Mouse (Mus musculus) right cerebral cortex, postnatal 4 days (tissue): Measurements from ENCODE around the gene Bicdl1.

Experiments
- DNase-seq: peaks from one replicate; pipeline ENCODE4 v3.0.0-alpha.2; 2022

Bicdl1 gene

DNA sequence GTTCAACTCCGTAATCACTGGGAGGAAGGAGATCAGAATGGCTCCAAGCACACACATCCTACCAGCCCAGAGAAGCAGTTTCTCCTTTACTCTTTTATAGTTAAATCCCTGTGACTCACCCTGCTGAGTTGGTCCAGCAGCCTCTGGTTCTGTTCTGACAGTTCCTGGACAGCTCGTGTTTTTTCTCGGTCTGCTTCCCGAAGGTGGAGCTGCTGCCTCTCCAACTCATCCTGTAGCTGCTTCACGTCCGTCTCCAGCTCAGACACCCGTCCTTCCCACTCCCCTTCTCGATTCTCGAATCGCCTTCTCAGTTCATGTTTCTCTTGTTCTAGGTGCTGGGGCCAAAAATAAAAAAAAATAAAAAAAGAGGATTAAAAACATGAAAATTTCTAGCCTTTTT is 7.0 kb downstream of the Bicdl1 start:
- DNase-seq: no peak

DNA sequence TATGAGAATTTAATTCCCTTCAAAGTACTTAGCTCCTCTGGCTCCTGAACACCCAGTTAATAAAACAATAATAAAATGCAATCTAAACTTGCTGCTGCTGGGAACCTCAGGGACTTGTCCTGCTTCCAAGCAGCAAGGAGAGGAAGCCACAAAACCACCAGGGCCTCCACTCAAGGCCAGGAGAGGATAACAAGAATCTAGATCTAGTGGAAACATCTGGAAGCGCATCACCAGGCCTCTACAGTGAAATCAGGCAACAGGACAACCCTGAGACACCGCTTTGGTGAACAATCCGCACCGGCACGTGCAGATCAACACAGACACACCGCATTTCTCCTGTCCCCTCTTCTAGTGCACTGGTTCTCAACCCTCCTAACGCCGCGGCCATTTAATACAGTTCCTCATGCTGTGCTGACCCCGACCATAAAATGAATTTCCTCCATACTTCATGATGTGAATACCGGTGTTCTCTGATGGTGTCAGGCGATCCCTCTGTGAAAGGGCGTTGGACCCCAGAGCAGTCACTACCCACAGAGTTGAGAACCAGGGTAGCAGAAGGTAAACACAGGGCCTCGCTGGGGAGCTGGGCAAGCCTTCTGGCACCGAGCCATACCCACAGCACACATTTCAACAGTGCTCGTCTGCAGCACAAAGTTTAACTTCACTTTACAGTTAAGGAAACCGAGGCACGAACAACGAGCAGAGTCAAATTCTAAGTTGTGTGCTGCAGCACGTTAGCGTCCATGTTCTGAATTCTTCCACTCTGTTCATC is 9.0 kb downstream of the Bicdl1 start:
- no peak for DNase-seq

DNA sequence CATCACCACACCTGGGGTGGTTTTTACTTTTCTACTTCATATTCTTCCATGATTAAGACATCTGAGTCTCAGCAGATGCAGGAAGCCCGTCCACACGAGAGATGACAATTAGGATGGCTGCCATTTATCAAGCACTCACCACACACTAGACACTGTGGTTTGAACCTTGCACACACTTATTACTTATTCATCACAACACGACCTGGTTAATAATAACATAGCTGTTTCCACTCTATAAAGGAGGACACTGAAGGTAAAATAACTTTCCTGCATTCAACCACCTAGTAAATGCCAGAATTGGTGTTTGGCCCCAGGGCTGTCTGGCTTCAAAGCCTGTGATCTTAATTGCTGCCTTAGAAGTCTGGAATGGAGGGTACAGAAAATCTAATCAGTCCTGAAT is 10.7 kb downstream of the Bicdl1 start:
- no peak for DNase-seq

DNA sequence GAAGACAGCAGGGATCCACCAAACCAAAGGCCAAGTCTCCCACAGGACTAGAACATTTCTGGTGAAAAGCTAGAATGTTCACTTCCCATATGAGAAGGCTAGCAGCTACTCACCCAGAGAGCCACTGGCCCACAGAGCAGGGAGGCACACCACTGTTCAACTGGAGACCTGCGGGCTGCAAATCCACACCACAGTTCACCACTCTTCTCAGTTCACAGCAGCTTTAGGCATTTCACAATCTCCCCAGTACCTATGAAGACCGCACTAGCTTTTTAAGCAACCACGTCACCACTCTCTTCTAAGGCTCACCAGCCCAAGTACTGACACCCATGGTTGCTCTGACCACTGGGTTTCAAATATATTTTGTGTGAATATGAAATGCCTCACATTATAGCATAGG is 13.7 kb downstream of the Bicdl1 start:
- no peak for DNase-seq

DNA sequence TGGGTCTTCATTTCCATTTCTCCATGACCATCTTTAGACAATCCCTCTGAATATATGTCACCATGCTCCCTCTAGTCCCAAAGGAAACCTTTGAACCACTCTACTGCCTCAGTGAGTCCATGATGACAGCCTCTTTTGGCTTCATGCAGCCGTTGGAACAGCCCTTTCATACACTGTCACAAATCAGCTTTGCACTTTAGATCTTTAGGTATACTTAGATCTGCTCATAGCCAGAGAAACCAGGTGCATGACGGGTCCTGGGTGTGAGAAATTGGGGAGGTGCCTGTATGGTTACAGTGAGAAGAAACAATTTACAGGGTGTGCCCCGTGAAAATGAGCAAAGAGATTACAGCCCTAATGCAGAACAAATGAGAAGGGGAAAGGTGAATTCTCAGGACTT is 14.3 kb downstream of the Bicdl1 start:
- no peak for DNase-seq

DNA sequence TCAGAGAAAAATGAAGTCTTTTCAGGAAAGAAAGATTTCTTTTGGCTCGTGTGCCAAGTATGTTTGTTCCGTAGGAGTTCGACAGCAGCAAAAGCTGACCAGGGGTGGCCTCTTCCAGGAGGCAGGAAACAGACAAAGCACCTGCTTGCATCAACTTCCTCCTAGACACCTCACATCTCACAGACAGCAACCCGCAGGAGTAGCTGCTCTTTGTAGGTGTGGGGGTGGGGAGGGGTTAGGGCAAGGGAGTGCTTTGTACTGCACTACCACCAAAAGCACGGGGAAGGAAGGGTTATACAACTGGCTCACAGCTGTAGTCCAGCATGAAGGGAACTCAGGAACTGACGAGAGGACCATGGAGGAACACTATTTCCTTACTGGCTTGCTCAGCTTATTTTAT is 15.0 kb downstream of the Bicdl1 start:
- DNase-seq: no peak

DNA sequence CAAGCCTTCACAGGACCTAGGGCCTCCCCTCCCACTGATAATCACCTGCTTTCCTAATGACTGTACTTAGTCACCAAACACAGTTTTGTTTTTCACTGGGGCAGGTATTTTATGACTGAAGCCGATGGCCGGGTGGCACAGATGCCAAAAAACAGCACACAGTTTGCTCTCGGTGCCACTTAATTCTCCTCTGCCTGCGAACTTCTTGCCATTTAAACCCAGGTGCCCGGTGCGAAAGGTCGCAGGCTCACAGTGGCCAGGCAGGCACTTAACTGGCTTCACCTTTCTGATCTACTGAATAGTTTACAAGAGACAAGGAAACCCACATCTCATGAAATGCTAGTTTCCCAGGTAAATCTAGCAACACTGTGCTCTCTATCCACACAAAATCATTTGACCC is 16.7 kb downstream of the Bicdl1 start:
- DNase-seq: no peak

DNA sequence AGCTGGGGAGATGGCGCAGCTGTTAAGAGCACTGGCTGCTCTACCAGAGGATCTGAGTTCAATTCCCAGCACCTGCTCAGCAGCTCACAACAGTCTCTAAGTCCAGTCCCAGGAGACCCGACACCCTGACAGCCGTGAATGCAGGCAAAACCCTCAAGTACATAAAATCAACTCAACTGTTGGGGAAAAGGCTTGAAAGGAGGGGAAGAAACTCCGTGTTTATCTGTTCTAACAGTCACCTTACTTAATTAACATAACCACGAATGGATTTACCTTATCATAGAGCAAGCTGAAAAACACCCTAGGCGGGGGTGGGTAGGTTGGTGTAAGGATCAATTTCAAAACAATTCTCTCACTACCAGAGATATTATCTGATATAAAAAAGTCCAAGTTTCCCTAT is 18.9 kb downstream of the Bicdl1 start:
- DNase-seq: no peak

DNA sequence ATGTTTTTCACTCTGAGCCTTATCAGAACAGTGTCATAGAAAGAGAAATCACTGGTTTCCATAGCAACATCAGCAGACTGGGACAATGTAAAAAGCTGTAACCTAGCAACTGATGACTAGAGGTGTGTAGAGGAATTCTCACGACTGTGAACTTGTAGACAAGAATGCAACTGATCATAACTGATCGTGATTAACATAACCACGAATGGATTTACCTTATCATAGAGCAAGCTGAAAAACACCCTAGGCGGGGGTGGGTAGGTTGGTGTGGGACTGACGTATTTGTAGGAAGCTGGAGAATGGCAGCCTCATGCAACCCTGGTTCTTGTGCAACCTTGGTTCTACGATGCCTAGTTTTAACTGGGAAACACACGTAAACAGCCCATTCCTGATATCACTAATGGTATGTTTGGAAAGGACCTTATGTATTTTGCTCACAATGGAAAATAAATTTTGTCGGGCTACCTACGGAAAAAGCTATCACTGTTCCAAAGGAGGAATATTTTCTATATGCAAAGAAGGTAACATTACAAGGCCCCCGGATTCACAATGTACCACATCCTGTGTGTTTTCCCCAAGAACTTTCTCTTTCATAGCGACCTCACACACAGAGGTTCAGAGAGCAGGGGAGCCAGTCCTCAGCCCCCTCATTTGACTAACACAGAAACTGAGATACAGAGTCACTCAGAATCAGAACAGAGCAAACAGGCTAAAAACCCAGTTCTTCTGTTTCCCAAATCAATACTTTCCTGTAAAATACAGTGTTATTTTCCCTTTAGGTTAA is 19.6 kb downstream of the Bicdl1 start:
- DNase-seq: no peak

DNA sequence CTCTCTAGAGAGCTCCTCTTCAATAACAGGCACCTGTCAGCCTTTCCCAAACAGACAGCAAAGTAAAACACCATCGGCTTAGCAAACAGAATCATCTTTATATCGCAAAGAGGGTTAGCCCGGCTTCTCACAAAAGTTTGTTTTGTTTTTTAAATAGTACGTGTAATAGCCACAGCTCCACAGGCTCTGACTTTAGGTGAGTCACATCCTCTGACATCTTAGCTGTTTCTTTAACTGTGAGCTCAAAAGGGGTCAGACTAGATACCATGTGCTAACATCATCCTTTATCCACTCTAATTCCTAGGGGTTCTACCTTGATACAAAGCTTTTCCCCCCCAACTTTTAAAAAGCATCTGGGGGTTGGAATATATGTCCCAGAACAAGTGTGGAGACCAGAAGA is 21.2 kb downstream of the Bicdl1 start:
- DNase-seq: no peak

DNA sequence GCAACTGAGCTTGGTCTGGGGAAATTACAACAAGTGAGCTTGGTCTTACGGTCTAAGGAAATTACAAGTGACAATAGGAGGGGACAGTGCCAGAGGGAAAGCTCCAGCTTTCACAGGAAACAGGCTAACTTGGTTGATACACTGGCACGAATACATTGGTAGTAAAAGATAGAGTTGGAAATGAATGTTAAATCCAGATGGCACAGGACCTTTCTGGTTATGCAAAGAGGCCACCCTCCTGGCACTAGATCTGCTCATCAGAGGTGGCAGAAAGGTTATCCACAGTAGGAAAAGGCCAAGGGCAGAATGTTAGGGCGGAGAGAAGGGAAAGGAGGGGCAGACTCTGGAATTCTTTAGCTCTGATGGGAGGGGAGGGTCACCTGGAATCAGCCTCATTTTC is 22.5 kb downstream of the Bicdl1 start:
- DNase-seq: no peak

DNA sequence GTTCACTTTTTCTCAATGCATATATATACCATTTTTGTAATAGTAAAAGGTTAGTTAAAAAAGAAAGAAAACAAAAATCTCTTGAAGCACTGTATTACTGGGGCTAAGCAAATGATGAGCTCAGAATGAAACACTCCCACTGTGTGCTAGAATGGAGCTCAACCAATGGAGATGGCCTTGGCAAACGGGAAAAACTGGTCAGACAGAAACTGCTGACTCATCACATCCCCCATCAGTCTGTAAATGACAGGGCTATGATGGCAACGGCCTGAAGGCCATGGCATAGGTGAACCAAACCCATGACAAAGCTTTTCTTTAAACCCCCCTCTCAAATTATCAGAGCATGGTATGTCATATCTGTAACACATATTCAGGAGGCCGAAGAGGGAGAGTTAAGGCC is 29.4 kb downstream of the Bicdl1 start:
- DNase-seq: no peak

DNA sequence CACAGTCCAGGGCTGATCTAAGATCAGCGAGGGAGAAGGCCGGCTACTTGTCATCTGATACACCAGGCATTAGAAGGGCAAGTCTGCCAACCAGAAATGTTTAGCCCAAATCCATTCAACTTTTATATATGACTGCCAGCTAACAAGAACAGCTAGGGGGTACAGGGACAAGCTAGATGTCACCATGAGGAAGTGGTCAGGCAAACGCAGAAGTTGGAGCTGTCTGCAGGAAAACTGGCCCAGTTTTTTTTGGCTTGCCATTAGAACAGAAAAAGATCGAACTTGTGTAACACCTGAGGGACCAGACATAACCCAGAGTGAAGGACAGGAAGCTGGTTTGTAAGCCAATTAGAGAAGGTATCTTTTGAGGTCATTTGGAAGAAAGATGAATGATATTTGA is 30.2 kb downstream of the Bicdl1 start:
- no peak for DNase-seq

DNA sequence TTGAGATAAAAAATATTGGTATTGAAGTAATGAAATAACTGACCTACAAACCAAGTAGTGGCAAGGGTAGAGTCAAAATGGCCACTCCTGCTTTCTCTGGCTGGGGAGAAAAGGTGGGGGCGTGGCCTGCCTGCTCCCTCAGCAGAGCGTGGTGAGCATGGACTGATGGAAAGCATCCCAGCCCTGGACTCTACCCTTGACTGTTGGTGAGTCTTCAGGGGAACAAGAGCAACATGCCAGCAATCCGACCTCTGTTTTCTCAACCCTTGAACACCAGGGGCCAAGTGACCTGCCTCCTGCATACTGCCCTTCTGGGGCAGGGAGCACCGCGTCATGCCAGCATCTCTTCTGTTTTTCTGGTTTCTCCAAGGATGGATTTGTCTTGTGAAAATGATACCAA is 34.6 kb downstream of the Bicdl1 start:
- no peak for DNase-seq

DNA sequence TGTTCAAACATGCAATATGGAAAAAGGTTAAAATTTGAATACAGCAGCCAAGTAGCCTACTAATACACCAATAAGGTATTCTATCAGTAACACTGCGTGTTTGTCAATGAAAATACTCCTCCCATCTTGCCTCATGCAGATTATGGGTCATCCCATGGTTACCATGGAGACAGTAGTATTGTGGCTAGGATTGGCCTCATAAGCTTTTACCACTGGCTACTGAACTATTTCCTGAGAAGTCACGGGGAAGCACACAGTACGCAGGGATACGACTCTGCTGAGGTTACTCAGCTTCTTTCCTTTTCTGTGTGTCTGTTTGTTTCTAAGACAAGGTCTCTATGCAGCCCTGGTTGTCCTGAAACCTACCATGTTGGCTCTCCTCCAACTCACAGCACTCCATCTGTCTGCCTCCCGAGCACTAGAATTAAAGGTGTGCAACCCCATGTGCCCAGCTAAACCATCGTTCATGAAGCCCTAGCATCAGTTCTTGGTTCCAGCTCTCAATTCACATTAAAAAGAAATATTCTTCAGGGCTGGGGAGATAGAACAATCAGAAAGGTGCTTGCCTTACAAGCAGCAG is 36.1 kb downstream of the Bicdl1 start:
- no peak for DNase-seq

DNA sequence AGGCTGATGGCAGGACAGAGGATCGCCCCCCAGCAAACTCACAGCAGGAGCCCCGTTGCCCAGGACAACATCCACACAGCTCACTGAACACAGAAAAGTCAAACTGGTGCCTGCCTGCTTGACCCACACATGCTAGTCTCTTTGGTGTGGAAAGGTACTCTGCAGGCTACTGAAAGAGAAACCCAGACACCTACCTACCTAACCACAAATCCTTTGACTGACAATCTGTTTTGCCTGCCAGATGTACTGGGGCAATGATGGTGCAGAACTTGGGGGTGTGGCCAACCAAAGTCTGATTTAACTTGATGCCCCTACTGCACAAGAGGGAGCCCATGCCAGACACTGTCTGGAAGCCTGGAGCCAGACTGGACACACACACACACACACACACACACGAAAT is 38.1 kb downstream of the Bicdl1 start:
- no peak for DNase-seq

DNA sequence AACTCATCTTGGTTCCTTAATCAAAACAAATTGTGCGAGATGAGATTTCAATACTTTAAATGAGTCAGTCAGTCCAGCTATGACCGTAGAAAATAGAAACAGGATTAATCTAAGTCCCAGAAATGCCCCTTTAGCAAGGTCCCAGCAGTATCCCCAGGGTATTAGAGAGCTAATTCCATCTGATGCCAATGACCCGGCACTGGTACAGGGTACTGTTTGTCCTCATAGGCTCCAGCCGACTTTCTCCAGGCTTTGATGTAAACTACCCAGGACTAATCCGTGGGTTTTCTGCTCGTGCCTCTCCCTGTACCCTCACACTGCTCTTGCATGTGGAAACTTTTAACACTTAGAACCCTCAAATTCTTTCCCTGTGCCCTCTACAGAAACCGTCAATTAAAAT is 44.7 kb downstream of the Bicdl1 start:
- DNase-seq: no peak

DNA sequence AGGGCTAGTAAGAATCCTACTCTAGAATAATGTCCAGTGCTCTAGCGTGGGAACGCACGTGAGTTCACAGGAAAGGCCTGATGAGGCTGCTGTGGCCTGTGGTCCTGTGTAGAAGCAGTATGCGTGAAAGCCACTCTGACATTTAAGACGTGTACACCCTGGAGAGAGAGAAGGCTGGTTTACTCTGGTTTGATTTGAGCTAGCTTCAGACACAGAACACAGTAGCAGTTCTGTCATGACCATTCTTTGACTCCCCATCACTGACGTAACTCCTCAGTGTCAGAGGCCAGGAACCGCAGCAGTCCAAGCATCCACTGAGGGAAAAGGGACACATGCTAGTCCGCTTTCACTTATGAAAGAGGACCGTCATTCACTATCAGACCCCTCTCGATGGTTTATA is 46.3 kb downstream of the Bicdl1 start:
- DNase-seq: no peak

DNA sequence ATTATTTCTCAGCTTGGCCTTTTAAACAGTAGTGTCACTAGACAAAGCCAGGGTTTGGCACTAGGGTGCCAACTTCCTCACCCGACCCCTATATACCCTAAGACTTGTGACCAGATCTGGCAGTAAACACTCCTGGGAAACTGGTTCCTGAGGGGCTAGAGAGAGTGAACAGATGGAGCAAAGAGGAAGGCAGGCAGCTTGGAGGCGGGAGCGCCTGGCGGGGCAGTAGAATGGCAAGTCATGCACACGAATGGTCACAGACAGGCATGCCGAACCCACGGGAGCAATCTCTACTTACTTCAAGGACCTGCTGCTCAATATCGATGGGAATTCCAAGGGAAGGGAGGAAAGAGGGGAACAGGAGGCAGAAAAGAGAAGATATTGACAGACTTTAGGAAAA is 59.6 kb downstream of the Bicdl1 start:
- DNase-seq: no peak

DNA sequence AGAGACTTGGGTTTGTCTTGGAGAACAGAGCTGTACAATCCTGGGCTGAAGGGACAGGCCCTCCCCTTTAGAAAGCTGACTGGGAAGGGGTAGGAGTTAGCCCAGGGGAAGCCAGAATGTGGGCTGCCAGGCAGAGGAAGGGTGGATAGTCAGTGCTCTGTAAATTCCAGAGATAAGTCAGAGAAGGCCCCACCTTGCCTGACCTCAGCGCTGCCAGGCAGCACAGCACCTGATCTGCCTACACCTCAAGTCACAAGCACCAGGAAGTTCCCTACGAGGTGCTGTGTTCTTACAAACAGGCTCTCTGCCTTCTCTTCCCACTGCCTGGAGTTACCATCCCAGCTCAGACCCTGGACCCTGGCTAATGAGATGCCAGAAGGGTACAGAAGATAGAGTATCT is 61.0 kb downstream of the Bicdl1 start:
- DNase-seq: no peak

DNA sequence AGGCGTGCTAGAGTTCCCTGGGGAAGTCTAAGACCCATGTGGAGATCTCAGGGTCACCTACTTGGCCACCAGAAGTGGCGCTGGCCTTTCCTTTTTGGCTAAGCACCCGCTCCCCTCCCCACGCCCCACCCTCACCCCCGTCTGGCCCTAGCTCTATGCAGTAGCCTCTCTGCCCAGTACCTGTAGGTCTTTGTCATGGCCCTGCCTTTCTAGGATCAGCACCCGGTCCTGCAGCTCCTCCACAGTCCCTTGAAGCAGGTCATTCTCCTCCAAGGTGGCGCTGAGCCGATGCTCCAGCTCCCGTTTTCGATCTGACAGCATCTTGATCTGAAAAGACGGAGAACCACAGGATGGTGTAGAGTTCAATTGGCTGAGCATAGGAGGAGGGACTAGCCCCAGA is 61.4 kb downstream of the Bicdl1 start:
- no peak for DNase-seq

DNA sequence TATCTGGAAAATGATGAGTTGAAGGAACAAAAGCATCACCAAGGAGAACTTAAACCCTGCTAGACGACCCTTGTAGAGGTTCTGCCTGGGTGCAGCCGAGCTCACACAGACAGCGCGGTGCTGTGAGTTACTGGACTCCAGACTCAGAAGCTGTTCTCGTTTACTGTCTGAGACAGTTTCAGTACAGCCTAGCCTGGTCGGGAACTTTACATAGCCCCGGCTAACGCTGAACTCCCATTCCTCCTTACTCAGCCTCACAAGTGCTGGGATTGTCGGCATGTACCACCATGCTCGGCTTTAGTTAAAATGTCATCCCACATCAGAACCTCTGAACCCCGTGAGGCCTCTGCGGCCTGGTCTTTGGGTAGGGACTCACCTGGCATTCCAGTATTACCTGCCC is 62.4 kb downstream of the Bicdl1 start:
- DNase-seq: no peak

DNA sequence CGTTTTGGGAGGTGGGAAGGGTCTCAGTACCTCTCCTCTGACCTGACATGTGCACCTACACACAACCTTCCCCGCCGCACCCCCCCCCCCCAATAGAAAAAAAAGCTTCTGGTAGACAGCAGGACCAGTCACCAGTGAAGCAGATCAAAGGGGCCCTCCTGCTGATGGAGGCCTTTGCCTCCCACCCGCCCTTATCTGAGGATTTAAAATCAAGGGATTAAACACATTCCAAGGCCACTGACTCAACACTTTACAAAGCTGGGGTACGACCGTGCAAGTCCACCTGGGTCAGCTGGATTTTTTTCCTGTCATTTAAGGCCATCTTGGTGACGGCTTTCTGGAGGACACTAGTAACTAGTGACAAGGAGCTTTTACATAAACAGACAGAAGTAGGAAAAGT is 63.5 kb downstream of the Bicdl1 start:
- no peak for DNase-seq

DNA sequence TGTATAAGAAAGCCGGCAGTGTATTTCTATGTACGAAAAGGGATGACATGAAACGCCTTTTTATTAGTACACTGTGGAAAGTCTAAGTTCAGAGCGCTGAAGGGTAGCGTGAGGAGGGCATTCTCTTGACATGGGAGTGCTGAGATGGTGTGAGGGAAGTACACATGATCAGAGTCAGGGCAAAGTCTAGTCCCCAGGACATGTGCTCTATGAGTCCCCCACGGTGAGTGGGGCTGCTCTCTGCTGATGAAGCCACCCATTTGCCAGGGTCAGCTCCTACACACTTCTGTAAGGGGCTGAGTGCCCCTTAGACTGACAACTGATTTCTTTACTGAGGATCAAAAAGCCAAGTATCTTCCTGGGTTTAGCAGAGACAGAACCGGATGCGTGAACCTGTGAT is 64.2 kb downstream of the Bicdl1 start:
- no peak for DNase-seq
